Mouse (Mus musculus): ENCODE measurements around the gene Abhd2. TPM values are rescaled to one million over a fixed set of nuclear protein-coding genes. Genes with fewer than 3 reads are reported as not detected.
A peak's percentile ranks its signal among the peaks of the same experiment; 100 is the strongest.

Abhd2 gene
- polyA plus RNA-seq, 1 experiment from 2014 or later = 15.2 TPM

- no peak overlapping the region for H3K27ac ChIP-seq (ENCODE audit: low read depth)
- H3K27me3 ChIP-seq (replicated peaks; ENCODE audit: control insufficient read depth, insufficient read depth, low read length) = no peaks in the 10 kb centered on the region
- H3K36me3 ChIP-seq (ENCODE audit: control insufficient read depth, insufficient read depth, low read length) = peaks cover 28% of the 10 kb centered on the region
- no peak overlapping the region for H3K4me2 ChIP-seq (ENCODE audit: low read length)
- no peak for DNase-seq (ENCODE audit: low spot score)
- H3K9me3 ChIP-seq (ENCODE audit: control insufficient read depth, low read length) = no peaks in the 10 kb centered on the region
- no peak overlapping the region for H3K9ac ChIP-seq (ENCODE audit: low read length)
- WGBS = 84% methylated on average over 14 of the region's 14 CpGs
- no peaks in the 10 kb centered on the region for H3K4me1 ChIP-seq (replicated peaks; ENCODE audit: control insufficient read depth, insufficient read depth, low read length)
- no peak overlapping the region for H3K4me3 ChIP-seq (ENCODE audit: low read depth, low read length)
- no peak for ATAC-seq (replicated peaks; ENCODE audit: low FRiP score, low TSS enrichment, low read depth)
Observed at GRCm38 (mm10) chr7:79293605-79294232, 20.7 kb downstream of the Abhd2 start.

DNA sequence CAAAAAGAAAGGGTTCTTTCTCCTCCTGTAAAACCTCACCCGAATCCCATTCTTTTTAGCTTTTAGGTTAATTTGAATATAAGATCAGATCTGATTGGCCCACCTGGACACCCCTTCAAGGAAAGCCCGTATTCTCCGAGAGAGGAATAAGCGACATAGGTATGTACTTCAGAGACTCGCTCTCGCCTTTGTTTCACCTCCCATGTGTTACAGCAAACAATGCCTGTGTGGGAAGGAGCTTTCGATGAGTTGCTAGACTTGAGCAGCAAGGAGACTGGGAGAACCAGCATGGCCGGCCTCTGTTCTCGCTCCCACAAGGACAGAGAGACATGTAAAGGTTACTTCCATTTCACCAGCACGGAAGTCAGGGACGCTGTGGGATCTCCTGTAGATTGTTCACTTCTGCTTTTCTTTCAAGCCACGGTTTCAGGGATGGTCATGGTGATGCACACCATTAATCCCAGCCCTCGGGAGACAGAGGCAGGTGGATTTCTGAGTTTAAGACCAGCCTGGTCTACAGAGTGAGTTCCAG is 21.5 kb downstream of the Abhd2 start:
- no peak for ATAC-seq (replicated peaks; ENCODE audit: low FRiP score, low TSS enrichment, low read depth)
- WGBS = 90% methylated on average over 13 of the region's 13 CpGs
- no peak overlapping the region for H3K27ac ChIP-seq (ENCODE audit: low read depth)

DNA sequence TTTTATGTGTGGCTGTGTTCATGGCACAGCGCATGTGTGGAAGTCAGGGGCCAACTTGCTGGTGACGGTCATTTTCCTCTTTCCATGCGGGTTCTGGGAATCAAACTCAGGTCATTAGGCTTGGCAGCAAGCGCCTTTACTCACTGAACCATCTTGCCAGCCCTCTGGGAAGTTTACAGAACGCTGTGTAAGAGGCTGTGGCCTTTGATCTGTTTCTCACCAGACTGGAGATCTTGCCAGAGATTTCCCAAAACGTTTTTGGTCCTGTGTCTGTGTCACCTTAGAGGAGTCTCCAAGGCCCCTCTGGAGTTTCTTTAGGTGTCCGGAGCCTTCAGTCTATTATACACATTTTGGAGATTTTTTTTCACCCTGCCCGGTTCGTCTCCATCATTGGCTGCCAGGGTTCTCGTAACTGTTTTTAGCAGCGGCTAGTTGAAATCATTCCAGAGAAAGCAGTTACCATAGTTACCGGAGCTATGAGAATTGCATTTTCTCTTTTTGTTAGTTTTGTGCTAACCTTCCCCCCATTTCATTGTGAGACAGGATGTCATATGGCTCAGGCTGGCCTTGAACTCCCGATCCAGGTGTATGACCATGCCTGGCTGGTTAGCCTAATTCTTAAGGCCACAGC is 22.3 kb downstream of the Abhd2 start:
- Histone ChIP-seq H3K27me3 (replicated peaks; ENCODE audit: control insufficient read depth, insufficient read depth, low read length) (no peaks in the 10 kb centered on the region), H3K9ac (ENCODE audit: low read length) (no peak overlapping the region), H3K4me1 (replicated peaks; ENCODE audit: control insufficient read depth, insufficient read depth, low read length) (peaks cover 2% of the 10 kb centered on the region), H3K27ac (ENCODE audit: low read depth) (no peak overlapping the region), H3K9me3 (ENCODE audit: control insufficient read depth, low read length) (no peaks in the 10 kb centered on the region), H3K4me2 (ENCODE audit: low read length) (no peak overlapping the region), H3K4me3 (ENCODE audit: low read depth, low read length) (no peak overlapping the region), H3K36me3 (ENCODE audit: control insufficient read depth, insufficient read depth, low read length) (peaks cover 28% of the 10 kb centered on the region)
- DNase-seq (ENCODE audit: low spot score) (no peak), ATAC-seq (replicated peaks; ENCODE audit: low FRiP score, low TSS enrichment, low read depth) (no peak)
- 87% methylated on average over 13 of the region's 13 CpGs for WGBS

More for the DNA sequence above, 21.5 kb downstream of the Abhd2 start:
- no peaks in the 10 kb centered on the region for H3K27me3 ChIP-seq (replicated peaks; ENCODE audit: control insufficient read depth, insufficient read depth, low read length)
- H3K9ac ChIP-seq (ENCODE audit: low read length) = no peak overlapping the region
- no peak overlapping the region for H3K4me2 ChIP-seq (ENCODE audit: low read length)
- H3K9me3 ChIP-seq (ENCODE audit: control insufficient read depth, low read length) = no peaks in the 10 kb centered on the region
- H3K4me3 ChIP-seq (ENCODE audit: low read depth, low read length) = no peak overlapping the region
- H3K4me1 ChIP-seq (replicated peaks; ENCODE audit: control insufficient read depth, insufficient read depth, low read length) = no peaks in the 10 kb centered on the region
- peaks cover 28% of the 10 kb centered on the region for H3K36me3 ChIP-seq (ENCODE audit: control insufficient read depth, insufficient read depth, low read length)
- no peak for DNase-seq (ENCODE audit: low spot score)

- Histone ChIP-seq H3K4me2 (ENCODE audit: low read length) (no peak overlapping the region), H3K9ac (ENCODE audit: low read length) (no peak overlapping the region), H3K36me3 (ENCODE audit: control insufficient read depth, insufficient read depth, low read length) (peaks cover 28% of the 10 kb centered on the region), H3K4me3 (ENCODE audit: low read depth, low read length) (no peak overlapping the region), H3K27me3 (replicated peaks; ENCODE audit: control insufficient read depth, insufficient read depth, low read length) (no peaks in the 10 kb centered on the region), H3K9me3 (ENCODE audit: control insufficient read depth, low read length) (no peaks in the 10 kb centered on the region), H3K4me1 (replicated peaks; ENCODE audit: control insufficient read depth, insufficient read depth, low read length) (peaks cover 19% of the 10 kb centered on the region), H3K27ac (ENCODE audit: low read depth) (no peak overlapping the region)
- DNase-seq (ENCODE audit: low spot score) (no peak), ATAC-seq (replicated peaks; ENCODE audit: low FRiP score, low TSS enrichment, low read depth) (no peak)
- WGBS = 55% methylated on average over 1 of the region's 1 CpGs
Observed at GRCm38 (mm10) chr7:79298681-79299080, 25.7 kb downstream of the Abhd2 start.

DNA sequence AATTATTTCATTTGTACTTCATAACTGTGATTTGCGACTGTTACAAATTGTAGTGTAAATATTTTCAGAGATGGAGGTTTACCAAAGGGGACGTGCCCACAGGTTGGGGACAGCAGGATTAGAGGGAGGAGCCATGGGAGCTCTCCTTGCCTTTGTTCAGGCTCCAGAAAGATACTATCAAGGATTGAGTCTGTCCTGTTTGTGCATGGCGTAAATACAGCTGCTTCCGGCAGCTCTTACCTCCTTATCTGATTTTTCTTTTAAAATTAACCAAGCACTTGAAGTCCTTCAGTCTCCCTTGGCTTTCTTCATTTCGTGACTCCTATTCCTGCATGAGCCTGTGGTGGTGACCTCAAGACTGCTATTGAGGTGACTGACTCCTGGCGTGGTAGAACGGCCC is 26.5 kb downstream of the Abhd2 start:
- Histone ChIP-seq H3K27me3 (replicated peaks; ENCODE audit: control insufficient read depth, insufficient read depth, low read length) (no peaks in the 10 kb centered on the region), H3K9me3 (ENCODE audit: control insufficient read depth, low read length) (no peaks in the 10 kb centered on the region), H3K27ac (ENCODE audit: low read depth) (no peak overlapping the region), H3K4me2 (ENCODE audit: low read length) (no peak overlapping the region), H3K4me3 (ENCODE audit: low read depth, low read length) (no peak overlapping the region), H3K4me1 (replicated peaks; ENCODE audit: control insufficient read depth, insufficient read depth, low read length) (peaks cover 19% of the 10 kb centered on the region), H3K36me3 (ENCODE audit: control insufficient read depth, insufficient read depth, low read length) (peaks cover 28% of the 10 kb centered on the region), H3K9ac (ENCODE audit: low read length) (no peak overlapping the region)
- 61% methylated on average over 7 of the region's 7 CpGs for WGBS
- DNase-seq (ENCODE audit: low spot score) (no peak), ATAC-seq (replicated peaks; ENCODE audit: low FRiP score, low TSS enrichment, low read depth) (no peak)

GRCm38 (mm10) chr7:79300432-79301151 is 27.6 kb downstream of the Abhd2 start:
- WGBS = 39% methylated on average over 13 of the region's 13 CpGs
- peaks cover 26% of the 10 kb centered on the region for H3K36me3 ChIP-seq (ENCODE audit: control insufficient read depth, insufficient read depth, low read length)
- H3K27me3 ChIP-seq (replicated peaks; ENCODE audit: control insufficient read depth, insufficient read depth, low read length) = no peaks in the 10 kb centered on the region
- ATAC-seq (replicated peaks; ENCODE audit: low FRiP score, low TSS enrichment, low read depth) (no peak), DNase-seq (ENCODE audit: low spot score) (no peak)
- H3K27ac ChIP-seq (ENCODE audit: low read depth) = peak overlapping the region; percentile 48
- H3K4me1 ChIP-seq (replicated peaks; ENCODE audit: control insufficient read depth, insufficient read depth, low read length) = peaks cover 19% of the 10 kb centered on the region
- H3K9me3 ChIP-seq (ENCODE audit: control insufficient read depth, low read length) = no peaks in the 10 kb centered on the region
- no peak overlapping the region for H3K9ac ChIP-seq (ENCODE audit: low read length)
- no peak overlapping the region for H3K4me3 ChIP-seq (ENCODE audit: low read depth, low read length)
- H3K4me2 ChIP-seq (ENCODE audit: low read length) = no peak overlapping the region

- Histone ChIP-seq H3K4me1 (replicated peaks; ENCODE audit: control insufficient read depth, insufficient read depth, low read length) (peaks cover 24% of the 10 kb centered on the region), H3K27ac (ENCODE audit: low read depth) (no peak overlapping the region), H3K36me3 (ENCODE audit: control insufficient read depth, insufficient read depth, low read length) (peaks cover 17% of the 10 kb centered on the region), H3K4me2 (ENCODE audit: low read length) (no peak overlapping the region), H3K9me3 (ENCODE audit: control insufficient read depth, low read length) (no peaks in the 10 kb centered on the region), H3K9ac (ENCODE audit: low read length) (no peak overlapping the region), H3K27me3 (replicated peaks; ENCODE audit: control insufficient read depth, insufficient read depth, low read length) (no peaks in the 10 kb centered on the region), H3K4me3 (ENCODE audit: low read depth, low read length) (no peak overlapping the region)
- ATAC-seq (replicated peaks; ENCODE audit: low FRiP score, low TSS enrichment, low read depth) = peak; percentile 33
- DNase-seq (ENCODE audit: low spot score) = no peak
- WGBS = 68% methylated on average over 6 of the region's 6 CpGs
Observed at GRCm38 (mm10) chr7:79302145-79302544, 29.1 kb downstream of the Abhd2 start.

GRCm38 (mm10) chr7:79302586-79302985 is 29.6 kb downstream of the Abhd2 start:
- Histone ChIP-seq H3K4me3 (ENCODE audit: low read depth, low read length) (no peak overlapping the region), H3K27me3 (replicated peaks; ENCODE audit: control insufficient read depth, insufficient read depth, low read length) (no peaks in the 10 kb centered on the region), H3K4me2 (ENCODE audit: low read length) (no peak overlapping the region), H3K9me3 (ENCODE audit: control insufficient read depth, low read length) (no peaks in the 10 kb centered on the region), H3K36me3 (ENCODE audit: control insufficient read depth, insufficient read depth, low read length) (peaks cover 14% of the 10 kb centered on the region), H3K4me1 (replicated peaks; ENCODE audit: control insufficient read depth, insufficient read depth, low read length) (peaks cover 24% of the 10 kb centered on the region), H3K27ac (ENCODE audit: low read depth) (no peak overlapping the region), H3K9ac (ENCODE audit: low read length) (no peak overlapping the region)
- ATAC-seq (replicated peaks; ENCODE audit: low FRiP score, low TSS enrichment, low read depth) (0 out of 2 replicates have a peak, but pooled peaks have one; percentile 3), DNase-seq (ENCODE audit: low spot score) (no peak)
- WGBS = 83% methylated on average over 2 of the region's 2 CpGs

Measured in intestine, embryonic 14.5 days (tissue).